Mouse (Mus musculus): ENCODE measurements around the gene Cplx2.

- TF ChIP-seq CTCF (IDR thresholded peaks at IDR 0.05; ENCODE audit: extremely low read depth, insufficient read depth, insufficient read length, insufficient replicate concordance): no peak
- no peak for TF ChIP-seq POLR2A (IDR thresholded peaks at IDR 0.05; ENCODE audit: low read depth, low read length)
Measured at GRCm38 (mm10) chr13:54326686-54327447, 44.3 kb upstream of the Cplx2 start.

Measured in spleen, adult 2 months (tissue).